Mouse (Mus musculus): ENCODE measurements around the gene Fry.
A peak's percentile ranks its signal among the peaks of the same experiment; 100 is the strongest.

Gene Fry

DNA sequence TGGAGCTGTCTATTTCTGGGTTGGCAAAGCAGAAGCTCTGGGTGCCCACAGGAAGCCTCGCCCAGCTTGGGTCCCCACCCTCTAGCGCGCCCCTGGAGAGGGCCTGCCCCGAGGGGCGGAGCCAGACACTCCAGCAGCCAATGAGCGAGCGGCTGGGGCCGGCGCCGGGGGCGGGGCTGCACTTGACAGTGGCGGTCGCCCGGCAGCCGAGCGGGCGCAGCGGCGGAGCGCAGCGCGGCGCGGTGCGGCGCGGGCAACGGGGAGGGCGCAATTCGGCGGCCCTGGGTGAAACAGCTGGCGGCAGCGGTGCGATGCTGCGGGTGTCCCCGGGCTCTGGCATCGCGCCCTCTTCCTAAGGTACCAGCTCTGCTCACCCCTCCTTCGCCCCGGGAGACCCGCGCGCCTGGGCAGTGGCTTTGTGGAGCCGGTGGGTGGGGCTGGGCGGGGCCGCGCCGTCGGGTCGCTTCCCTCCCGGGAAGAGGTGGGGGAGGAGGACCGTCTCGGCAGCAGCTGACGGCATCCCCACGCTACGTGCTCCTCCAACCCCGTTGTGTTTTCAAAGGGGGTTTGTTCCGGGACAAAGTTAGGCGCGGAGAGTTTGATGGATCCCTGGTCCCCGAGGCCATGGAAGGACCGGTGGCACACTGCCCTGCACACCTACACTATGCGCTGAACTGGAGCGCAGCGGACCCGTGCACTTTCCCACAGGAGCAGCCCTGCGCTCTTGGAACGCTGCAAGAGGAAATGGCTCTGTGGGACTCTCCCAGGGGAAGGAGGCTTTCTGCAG lies at the start of gene Fry:
Fry (plus strand) TSS at position 191 of the 787 bp plus-strand sequence.
- peak; percentile 92 for DNase-seq (ENCODE audit: low spot score)

DNA sequence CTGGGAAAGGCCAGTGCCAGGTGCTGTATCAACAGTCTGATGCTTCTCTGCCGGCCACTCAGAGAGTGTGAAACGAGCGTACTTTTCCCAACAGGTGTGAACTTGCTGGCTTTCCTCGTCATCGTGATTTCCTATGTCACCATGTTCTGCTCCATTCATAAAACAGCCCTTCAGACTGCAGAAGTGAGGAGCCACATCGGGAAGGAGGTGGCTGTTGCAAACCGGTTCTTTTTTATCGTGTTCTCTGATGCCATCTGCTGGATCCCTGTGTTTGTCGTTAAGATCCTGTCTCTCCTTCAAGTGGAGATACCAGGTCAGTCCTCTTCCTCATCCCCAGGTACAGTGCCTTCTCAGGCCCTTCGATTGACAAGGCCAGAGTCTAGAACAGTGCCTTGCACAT lies 48.4 kb upstream of the Fry start:
- peak; percentile 36 for DNase-seq (ENCODE audit: low spot score)

DNA sequence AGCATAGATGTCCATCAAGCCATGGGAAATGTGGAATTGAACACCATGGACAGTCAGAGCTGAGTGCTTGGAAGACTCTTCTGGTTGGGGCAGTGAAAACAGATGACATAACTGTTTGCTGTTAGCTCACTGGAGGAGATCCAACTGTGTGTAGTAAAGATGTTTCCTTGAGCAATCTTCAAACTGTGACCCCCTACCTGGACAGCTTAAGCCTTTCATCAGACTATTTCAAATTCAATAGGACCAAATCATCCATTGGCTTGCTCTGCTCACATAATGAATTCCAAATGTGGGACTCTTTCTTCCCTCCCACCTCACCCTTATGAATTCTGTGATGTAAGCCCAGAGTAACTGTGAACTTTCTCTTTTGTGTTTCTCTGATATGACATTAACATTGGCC lies 46.7 kb upstream of the Fry start:
- no peak for DNase-seq (ENCODE audit: low spot score)

GRCm38 (mm10) chr5:150079866-150080797 lies 38.3 kb upstream of the Fry start:
- no peak for DNase-seq (ENCODE audit: low spot score)

GRCm38 (mm10) chr5:150082696-150083095 lies 35.7 kb upstream of the Fry start:
- no peak for DNase-seq (ENCODE audit: low spot score)

- no peak for DNase-seq (ENCODE audit: low spot score)
These were observed 35.3 kb upstream of the Fry start for GRCm38 (mm10) chr5:150083190-150083589.

- DNase-seq (ENCODE audit: low spot score): no peak
These were observed 20.8 kb upstream of the Fry start for GRCm38 (mm10) chr5:150097620-150098019.

GRCm38 (mm10) chr5:150098754-150099153 lies 19.7 kb upstream of the Fry start:
- no peak for DNase-seq (ENCODE audit: low spot score)

GRCm38 (mm10) chr5:150101789-150102188 lies 16.7 kb upstream of the Fry start:
- no peak for DNase-seq (ENCODE audit: low spot score)

- DNase-seq (ENCODE audit: low spot score): no peak
These were observed 12.1 kb upstream of the Fry start for GRCm38 (mm10) chr5:150106358-150106757.

DNA sequence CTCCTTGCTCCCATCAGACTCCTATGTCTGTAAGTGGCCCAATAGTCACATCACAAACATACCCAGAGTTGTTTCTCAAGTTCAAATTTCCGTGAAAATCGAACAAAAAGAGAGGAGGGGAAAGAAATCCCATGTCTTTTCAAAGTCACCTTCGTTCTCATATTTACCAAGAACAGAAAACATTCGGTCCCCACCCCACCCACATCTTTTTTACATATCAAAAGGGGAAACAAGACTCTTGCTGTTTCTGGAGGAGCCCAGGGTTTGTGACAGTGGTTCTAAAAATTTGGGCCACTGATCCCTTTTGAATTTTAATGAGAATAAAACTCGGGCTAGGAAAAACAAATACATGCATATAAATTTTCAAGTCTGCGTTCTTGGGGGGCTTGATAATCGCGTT lies 7.2 kb upstream of the Fry start:
- no peak for DNase-seq (ENCODE audit: low spot score)

DNA sequence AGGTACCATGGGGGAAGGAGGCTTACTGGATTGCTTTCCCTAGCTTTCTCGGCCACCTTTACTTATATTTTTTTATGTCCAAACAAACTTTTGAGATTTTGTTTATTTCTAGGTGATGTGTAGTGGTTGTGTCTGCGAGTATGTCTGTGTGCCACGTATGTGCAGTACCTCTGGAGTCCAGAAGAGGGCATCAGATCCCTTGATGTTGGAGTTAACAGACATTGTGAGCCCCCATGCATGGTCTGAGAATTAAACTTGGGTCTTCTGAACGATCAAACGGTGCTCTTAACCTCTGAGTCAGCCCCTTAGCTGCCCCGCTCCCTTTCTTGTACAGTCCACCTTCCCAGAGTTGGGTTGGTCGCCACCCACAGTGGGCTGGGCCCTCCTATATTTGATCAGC lies 4.4 kb upstream of the Fry start:
- DNase-seq (ENCODE audit: low spot score): no peak

DNA sequence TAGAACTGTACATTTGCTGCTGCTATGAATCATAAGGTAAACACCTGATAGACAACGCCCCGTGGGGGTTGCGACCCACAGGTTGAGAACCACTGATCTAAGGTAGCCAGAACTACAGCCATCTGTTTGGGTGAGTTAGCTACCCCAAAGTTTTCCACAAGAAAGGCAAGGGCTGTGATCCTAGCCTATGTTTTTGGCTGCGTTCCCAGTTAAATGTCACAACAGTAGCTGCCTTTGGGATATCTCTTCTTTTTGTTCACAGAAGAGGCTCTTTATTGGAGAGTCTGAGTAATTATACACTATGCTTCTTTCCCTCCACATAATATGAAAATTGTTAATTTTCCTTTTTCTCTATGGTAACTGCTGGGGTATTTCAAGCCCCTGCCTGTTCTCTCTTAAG lies 3.7 kb upstream of the Fry start:
- no peak for DNase-seq (ENCODE audit: low spot score)

- DNase-seq (ENCODE audit: low spot score): no peak
These were observed 3.0 kb upstream of the Fry start for GRCm38 (mm10) chr5:150115271-150116092.

- DNase-seq (ENCODE audit: low spot score): no peak
These were observed 2.1 kb upstream of the Fry start for GRCm38 (mm10) chr5:150116216-150116905.

DNA sequence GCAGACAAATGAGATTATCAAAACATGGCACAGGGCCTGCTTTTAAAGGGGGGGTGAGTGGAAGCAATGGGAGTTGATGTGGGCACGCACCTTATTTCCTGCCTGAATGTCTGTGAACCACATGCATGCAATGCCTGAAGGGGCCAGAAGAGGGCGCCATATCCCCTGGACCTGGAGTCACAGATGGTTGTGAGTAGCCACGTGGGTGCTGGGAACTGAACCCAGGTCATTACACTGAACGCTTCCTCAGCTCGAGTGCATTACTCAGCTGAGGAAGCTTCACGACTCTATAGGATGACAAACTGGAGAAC lies 1.6 kb upstream of the Fry start:
- no peak for DNase-seq (ENCODE audit: low spot score)

DNA sequence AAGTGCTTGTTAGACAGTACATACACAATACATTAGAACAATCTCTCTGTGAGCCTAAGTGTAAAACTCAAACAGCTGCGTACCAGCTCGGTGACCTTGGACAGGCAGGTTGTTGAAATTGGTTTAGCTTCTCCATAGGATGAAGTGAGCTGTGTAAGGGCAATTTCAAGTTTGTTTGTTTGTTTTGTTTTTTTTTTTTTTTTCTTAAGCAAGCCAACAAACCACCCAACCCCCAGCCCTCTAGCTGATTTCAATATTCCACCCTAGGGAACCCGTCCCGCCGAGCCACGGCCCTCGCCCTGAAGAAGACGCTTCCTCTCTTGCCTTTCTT lies 356 bp upstream of the Fry start:
- no peak for DNase-seq (ENCODE audit: low spot score)

DNA sequence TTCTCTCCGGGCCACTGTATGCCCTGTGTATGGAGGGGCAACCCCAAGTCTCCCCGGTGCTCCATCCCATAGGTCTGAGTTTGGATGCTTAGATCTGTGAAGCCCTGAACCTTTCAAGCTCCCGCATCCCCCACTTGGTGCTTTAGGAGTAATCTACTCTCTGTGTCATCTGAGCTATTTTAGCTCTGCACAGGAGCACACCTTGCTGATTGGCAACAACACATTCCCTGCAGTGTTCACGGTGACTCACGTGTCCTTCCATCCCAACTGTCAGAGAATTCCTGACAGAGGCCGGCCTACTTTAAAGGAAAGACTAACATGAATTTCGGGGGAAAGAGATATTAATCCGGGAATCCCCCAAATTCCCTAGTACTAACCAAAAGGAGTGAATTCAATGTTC lies 2.2 kb downstream of the Fry start:
- DNase-seq (ENCODE audit: low spot score): no peak

DNA sequence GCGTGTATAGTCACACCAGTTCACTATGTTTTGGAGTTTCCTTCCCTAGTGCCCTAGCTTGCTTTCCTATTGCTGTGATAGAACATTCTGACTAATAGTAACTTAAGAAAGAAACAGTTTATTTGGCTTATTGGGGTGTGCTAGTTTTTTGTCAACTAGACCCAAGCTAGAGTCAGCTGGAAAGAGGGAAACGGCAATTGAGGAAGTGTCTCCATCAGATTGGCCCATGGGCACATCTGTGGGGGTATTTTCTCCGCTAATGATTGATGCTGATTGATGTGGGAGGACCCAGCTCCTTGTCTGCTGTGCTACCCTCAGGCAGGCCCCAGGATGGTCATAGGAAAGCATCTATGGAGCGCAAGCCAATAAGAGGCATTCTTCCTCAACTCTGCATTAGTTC lies 3.6 kb downstream of the Fry start:
- no peak for DNase-seq (ENCODE audit: low spot score)

GRCm38 (mm10) chr5:150122571-150122970 lies 4.1 kb downstream of the Fry start:
- DNase-seq (ENCODE audit: low spot score): no peak

DNA sequence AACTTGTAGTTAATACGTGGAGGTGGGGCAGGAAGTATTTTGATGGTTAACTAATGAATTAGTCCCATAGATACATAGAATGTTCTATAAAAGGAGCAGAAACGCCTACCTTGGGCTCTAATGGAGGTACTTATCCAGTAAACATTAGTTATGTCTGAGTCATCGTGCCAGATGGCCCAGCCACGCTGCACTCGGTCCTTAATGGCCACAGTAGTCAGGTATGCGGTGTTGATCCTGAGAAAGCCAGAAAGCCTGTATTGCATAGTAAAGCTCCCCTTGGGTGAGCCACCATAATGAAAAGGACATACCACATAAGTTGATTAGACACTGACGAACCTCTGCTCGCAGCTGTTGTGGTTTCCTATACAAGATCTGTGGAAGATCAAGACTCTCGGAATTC lies 7.5 kb downstream of the Fry start:
- DNase-seq (ENCODE audit: low spot score): no peak

GRCm38 (mm10) chr5:150128432-150128831 lies 10.0 kb downstream of the Fry start:
- DNase-seq (ENCODE audit: low spot score): no peak
